Mouse (Mus musculus): ENCODE data around the gene Phactr3. TPM values are rescaled to one million over a fixed set of nuclear protein-coding genes. Genes with fewer than 3 reads are reported as not detected.

The Phactr3 gene
- total RNA-seq, 2 experiments from 2014 or later: 1.4 to 1.5 TPM

DNA sequence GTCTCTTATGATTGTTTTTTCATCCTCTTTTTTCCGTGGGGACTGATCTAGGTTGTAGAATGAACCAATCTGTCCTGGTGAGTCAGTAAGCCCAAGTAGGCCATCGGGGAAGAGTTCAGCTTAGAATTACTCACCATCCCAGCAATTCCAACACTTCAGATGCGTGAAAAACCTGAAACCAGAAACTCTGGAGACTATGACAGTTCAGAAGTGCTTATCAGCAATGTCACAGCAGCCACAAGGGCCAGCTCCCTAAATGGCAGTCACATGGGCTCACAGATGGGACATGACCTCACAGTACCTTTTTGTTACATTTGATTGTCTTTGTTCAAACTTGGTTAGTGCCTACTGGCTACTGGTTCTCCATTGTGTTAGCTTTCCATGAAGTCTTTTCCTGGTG lies 124.2 kb downstream of the Phactr3 start:
- intact Hi-C loops (cut with DNase I): no loop called here

DNA sequence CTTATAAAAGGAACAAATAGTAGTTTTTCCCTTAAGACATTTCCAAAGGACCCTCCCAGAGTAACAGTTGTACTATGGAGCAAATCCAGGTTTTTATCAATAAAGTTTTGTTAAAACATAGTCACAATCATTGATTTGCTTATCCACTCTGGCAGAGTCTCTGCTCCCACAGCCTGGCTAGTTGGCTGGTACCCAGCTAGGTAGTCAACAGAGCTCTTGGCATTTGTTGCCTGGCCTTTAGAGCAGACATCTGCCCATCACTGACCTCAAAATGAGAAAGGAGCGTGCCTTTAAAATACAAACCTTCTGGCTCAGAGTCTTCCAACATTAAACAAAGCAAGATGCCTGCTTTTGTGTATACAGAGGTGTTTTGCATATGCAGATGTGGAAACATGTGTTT lies 126.1 kb downstream of the Phactr3 start:
- no peak for DNase-seq (ENCODE audit: low spot score)
- intact Hi-C loops (cut with DNase I): loop anchor here (5.0 kb wide), 1 partner anchor 108 kb away; no protein-coding TSS in a partner anchor

More for the DNA sequence above, 124.2 kb downstream of the Phactr3 start:
- DNase-seq (ENCODE audit: low spot score): no peak

GRCm38 (mm10) chr2:178245841-178246240 lies 127.1 kb downstream of the Phactr3 start:
- no peak for DNase-seq (ENCODE audit: low spot score)
- intact Hi-C loops (cut with DNase I): loop anchor here (5.0 kb wide), 1 partner anchor 109 kb away; no protein-coding TSS in a partner anchor

DNA sequence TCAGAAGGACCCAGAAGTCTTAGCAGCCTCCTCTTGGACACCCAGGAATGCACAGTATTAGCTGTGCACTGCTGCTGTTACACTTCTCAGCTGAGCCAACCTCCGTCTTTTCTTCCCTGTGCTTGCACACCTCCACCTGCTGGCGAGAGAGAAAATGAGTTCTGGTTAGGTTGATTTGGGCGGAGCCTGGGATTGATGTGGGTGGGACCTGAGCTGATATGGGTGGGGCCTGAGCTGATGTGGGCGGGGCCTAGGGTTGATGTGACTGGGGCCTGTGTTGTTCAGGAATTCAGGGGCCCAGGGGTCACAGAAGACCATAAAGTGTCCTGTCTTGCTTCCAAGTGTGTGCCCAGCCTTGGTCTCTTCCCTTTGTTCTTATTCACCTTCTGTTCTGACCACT lies 128.0 kb downstream of the Phactr3 start:
- intact Hi-C loops (cut with DNase I): loop anchor here (5.0 kb wide), 1 partner anchor 109 kb away; no protein-coding TSS in a partner anchor
- no peak for DNase-seq (ENCODE audit: low spot score)

GRCm38 (mm10) chr2:178247274-178247673 lies 128.5 kb downstream of the Phactr3 start:
- DNase-seq (ENCODE audit: low spot score): no peak
- intact Hi-C loops (cut with DNase I): loop anchor here (5.0 kb wide), 1 partner anchor 110 kb away; no protein-coding TSS in a partner anchor

DNA sequence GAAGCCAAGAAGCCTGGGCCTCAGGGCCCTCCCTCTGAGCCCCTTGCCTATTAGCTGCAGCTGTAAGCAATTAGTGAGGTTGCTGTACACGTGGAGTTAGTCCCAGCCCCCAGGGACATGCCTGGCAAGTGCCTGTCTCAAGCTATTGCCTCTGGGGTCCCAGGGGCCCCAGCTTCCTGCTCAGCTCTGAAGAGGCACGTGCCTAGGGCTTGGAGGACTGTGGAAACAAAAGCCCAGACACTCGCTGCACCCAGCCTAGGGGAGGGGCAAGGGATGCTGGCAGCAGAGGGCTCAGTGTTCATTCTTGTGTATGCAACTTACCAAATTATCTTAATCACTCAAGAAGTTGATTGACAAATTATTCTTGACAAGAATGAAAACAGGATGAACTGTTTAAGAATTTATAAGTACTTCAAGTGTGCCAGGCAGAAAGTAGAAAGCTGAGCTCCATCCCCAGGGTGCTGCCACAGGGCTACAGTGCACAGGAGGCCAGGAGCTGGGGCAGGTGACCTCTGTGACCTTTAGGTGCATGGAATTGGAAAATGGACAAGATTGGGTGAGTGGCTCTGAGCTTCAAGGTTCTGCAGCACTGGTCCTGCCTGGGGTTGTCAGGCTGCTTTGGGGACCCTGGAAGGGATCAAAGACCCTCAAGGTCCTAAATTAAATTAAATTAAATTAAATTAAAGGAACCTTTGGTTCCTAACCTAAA lies 138.5 kb downstream of the Phactr3 start:
- DNase-seq (ENCODE audit: low spot score): no peak
- intact Hi-C loops (cut with DNase I): no loop called here

- intact Hi-C loops (cut with DNase I): no loop called here
- no peak for DNase-seq (ENCODE audit: low spot score)
These were observed 139.3 kb downstream of the Phactr3 start for GRCm38 (mm10) chr2:178257986-178258555.

DNA sequence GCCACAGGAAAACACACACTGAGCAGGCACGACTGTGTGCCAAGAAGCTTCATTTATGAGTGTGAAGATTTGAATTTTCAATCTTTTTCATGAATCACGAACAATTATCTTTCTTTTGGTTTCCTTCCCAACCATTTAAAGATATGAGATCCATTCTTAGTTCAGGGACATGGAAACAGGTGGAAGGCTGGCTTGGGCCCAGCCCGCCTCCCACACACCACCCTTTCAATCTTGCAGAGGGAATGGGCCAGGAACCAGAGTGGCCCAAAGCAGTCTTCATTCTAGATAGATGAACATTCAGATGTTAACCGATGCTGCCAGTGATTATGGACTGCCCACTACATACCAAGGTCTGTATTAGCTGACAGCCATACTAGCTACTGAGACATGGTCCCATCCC lies 144.3 kb downstream of the Phactr3 start:
- intact Hi-C loops (cut with DNase I): no loop called here
- DNase-seq (ENCODE audit: low spot score): no peak

GRCm38 (mm10) chr2:178264389-178264788 lies 145.6 kb downstream of the Phactr3 start:
- intact Hi-C loops (cut with DNase I): loop anchor here (1.0 to 2.0 kb wide), 2 partner anchors 127 to 162 kb away; no protein-coding TSS in a partner anchor
- DNase-seq (ENCODE audit: low spot score): peak; percentile 7

- no peak for DNase-seq (ENCODE audit: low spot score)
- intact Hi-C loops (cut with DNase I): loop anchor here (2.0 kb wide), 1 partner anchor 163 kb away; no protein-coding TSS in a partner anchor
These were observed 146.7 kb downstream of the Phactr3 start for GRCm38 (mm10) chr2:178265454-178265853.

DNA sequence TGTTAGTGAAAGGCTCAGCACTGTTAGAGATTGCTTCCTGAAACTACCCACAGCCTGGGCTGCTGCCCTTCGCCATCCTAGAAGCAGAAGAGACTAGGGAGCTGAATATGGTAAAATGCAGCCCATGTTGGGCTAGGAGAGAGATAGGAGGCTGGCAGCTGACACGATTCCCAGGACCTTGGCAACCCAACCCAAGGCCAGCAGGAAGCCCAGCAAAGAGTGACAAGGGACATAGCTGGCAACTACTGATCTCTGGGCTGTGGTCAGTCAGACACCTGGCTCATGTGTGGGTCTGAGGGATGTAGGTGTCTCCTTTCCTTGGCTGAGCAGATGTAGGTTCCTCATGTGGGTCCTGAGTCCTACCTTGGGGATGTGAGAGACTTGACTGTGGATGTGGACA lies 152.0 kb downstream of the Phactr3 start:
- intact Hi-C loops (cut with DNase I): no loop called here

DNA sequence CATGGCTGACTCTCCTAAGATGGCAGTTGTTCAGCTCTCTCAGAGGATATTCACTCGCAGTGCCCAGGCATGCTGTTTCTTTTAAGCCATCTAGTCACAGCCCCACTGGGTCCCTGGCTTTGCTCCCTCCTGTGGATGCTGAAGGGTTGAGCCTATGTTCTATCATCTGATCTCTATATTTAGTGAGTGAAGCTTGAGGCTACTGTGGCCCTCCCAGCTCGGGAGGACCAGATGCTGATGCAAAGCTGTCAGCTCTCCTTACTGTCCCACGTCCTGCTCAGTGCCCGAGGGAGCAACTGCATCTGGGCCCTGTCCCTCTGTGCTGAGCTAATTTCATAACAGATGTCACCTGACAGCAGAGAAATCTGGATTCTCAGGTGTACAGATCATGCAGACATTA lies 153.6 kb downstream of the Phactr3 start:
- intact Hi-C loops (cut with DNase I): no loop called here

More for the DNA sequence above, 152.0 kb downstream of the Phactr3 start:
- DNase-seq (ENCODE audit: low spot score): no peak

GRCm38 (mm10) chr2:178274126-178274525 lies 155.4 kb downstream of the Phactr3 start:
- intact Hi-C loops (cut with DNase I): no loop called here
- DNase-seq (ENCODE audit: low spot score): no peak

More for the DNA sequence above, 153.6 kb downstream of the Phactr3 start:
- no peak for DNase-seq (ENCODE audit: low spot score)

- DNase-seq (ENCODE audit: low spot score): no peak
- intact Hi-C loops (cut with DNase I): no loop called here
These were observed 158.4 kb downstream of the Phactr3 start for GRCm38 (mm10) chr2:178277206-178277605.

DNA sequence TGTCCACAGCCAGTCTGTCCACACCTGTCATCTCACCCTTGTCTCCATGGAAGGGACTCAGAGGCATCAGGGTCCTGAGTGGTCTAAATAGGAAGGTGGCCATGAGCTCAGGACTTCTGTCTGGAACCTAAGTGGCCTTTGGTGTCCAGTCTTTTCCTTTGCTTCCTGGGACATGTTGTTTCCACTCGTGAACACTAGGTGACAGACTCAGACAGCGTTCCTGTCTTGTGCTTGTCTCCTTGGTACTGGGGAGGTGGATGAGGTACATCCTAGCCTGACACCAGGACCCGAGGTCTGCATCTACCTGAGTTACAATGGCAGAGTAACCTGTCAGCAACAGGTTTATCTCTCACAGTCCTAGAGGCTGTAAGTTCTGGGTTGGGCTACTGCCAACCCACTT lies 162.4 kb downstream of the Phactr3 start:
- no peak for DNase-seq (ENCODE audit: low spot score)
- intact Hi-C loops (cut with DNase I): no loop called here

- no peak for DNase-seq (ENCODE audit: low spot score)
- intact Hi-C loops (cut with DNase I): loop anchor here (2.0 kb wide), 1 partner anchor 52 kb away; no protein-coding TSS in a partner anchor
These were observed 168.5 kb downstream of the Phactr3 start for GRCm38 (mm10) chr2:178287285-178287684.

DNA sequence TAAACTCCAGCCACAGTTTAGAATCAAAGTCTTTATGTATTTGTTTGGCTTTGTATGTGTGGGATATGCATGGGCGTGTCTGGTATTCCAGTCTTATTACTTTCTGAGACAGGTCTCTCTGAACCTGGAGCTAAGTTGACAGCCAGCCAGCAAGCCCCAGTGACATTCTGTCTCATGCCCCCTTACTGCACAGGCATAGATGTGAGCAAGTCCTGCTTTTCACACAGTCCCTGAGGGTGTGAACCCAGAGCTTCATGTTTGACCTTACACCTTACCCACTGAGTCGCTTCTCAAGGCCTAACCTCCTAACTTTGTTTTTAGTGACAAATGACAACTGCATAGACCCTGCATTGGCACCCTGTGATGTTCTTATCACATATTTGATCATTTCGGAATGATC lies 169.9 kb downstream of the Phactr3 start:
- intact Hi-C loops (cut with DNase I): no loop called here
- no peak for DNase-seq (ENCODE audit: low spot score)

- DNase-seq (ENCODE audit: low spot score): no peak
- intact Hi-C loops (cut with DNase I): no loop called here
These were observed 184.8 kb downstream of the Phactr3 start for GRCm38 (mm10) chr2:178303453-178304187.

DNA sequence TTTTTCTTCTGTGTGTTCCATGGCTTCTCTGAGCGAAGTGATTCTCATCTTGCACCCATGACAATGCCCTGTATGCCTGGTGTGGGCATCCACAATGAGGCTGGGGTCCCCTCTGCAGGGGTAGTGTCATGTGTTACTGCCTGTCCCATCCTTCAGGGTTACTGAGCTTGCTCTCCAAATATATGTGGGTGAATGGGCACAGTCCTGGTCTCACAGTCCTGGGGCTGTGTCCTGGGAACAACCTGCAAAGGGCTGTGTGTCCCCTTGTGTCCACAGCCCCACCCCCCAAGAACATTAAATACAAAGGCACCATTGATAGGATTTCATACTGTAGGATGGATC lies 185.4 kb downstream of the Phactr3 start:
- intact Hi-C loops (cut with DNase I): no loop called here
- DNase-seq (ENCODE audit: low spot score): no peak

DNA sequence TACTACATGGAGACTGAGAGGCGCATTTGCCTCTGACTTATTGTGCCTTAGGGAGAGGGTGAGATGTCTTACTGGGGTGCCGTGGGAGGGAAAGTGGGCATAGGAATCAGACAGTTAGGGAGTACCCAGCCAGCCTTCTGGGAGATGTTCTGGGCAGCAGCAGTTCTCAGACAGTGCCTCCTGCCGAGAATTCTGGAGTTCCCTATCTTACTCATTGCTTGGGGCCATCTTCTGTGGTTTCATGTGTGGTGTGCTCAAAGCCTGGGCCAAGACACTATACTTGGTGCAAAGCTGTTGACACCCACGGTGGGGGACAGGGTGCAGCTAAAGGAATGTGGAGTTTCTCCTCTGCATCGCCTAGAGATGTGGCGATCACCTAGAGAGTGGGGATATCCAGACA lies 185.9 kb downstream of the Phactr3 start:
- DNase-seq (ENCODE audit: low spot score): no peak
- intact Hi-C loops (cut with DNase I): no loop called here

- DNase-seq (ENCODE audit: low spot score): no peak
- intact Hi-C loops (cut with DNase I): no loop called here
These were observed 194.8 kb downstream of the Phactr3 start for GRCm38 (mm10) chr2:178313539-178313938.
